Mouse (Mus musculus) midbrain, embryonic 15.5 days (tissue): Measurements from ENCODE around the gene Cd9. TPM values are rescaled to one million over a fixed set of nuclear protein-coding genes. Genes with fewer than 3 reads are reported as not detected.
A peak's percentile ranks its signal among the peaks of the same experiment; 100 is the strongest.

Source experiments
- ATAC-seq: fragments of 200-750 bp; cut with Nextera tagmentation; replicated peaks from 2 replicates; pipeline ENCODE4 v1.8.0; 2017; ENCODE audit warnings: moderate TSS enrichment
- H3K27ac ChIP-seq: fragments of 300-500 bp; sonication (generic); 2 replicates; pipeline ENCODE4 v1.5.1; 2015; ENCODE audit warnings: mild to moderate bottlenecking, inconsistent platforms
- H3K27me3 ChIP-seq: fragments of 300-500 bp; sonication (generic); replicated peaks from 2 replicates; pipeline ENCODE4 v1.6.1; 2015; ENCODE audit warnings: inconsistent platforms
- H3K36me3 ChIP-seq: fragments of 300-500 bp; sonication (generic); replicated peaks from 2 replicates; pipeline ENCODE4 v1.6.1; 2015; ENCODE audit warnings: inconsistent platforms
- H3K4me1 ChIP-seq: fragments of 300-500 bp; sonication (generic); 2 replicates; pipeline ENCODE4 v1.6.1; 2015; ENCODE audit warnings: inconsistent platforms
- H3K4me2 ChIP-seq: fragments of 300-500 bp; sonication (generic); 2 replicates; pipeline ENCODE4 v1.6.1; 2015; ENCODE audit warnings: inconsistent platforms, mild to moderate bottlenecking, moderate library complexity
- H3K4me3 ChIP-seq: fragments of 300-500 bp; sonication (generic); 2 replicates; pipeline ENCODE4 v1.5.1; 2015; ENCODE audit warnings: mild to moderate bottlenecking, inconsistent platforms
- H3K9ac ChIP-seq: fragments of 300-500 bp; sonication (generic); 2 replicates; pipeline ENCODE4 v1.6.1; 2015; ENCODE audit warnings: mild to moderate bottlenecking, inconsistent platforms
- H3K9me3 ChIP-seq: fragments of 300-500 bp; sonication (generic); 2 replicates; pipeline ENCODE4 v1.6.1; 2016; ENCODE audit warnings: inconsistent platforms
- WGBS: fragments of 180-500 bp; shearing (Covaris S2); methylation state at CpG from one replicate; pipeline ENCODE4 v1.1.7; 2015; ENCODE audit warnings: mixed read lengths; 5-methylcytosine and 5-hydroxymethylcytosine counted together
- polyA plus RNA-seq: library from polyadenylated mRNA; unstranded; fragments of >200 nt; fragmentation: Nextera tagmentation; extraction: Ambion mirVana; gene quantifications from 2 replicates; pipeline ENCODE4 v1.2.1, GENCODE M21; 2015

Gene Cd9
- polyA plus RNA-seq, 1 experiment from 2014 or later: 58.9 TPM

DNA sequence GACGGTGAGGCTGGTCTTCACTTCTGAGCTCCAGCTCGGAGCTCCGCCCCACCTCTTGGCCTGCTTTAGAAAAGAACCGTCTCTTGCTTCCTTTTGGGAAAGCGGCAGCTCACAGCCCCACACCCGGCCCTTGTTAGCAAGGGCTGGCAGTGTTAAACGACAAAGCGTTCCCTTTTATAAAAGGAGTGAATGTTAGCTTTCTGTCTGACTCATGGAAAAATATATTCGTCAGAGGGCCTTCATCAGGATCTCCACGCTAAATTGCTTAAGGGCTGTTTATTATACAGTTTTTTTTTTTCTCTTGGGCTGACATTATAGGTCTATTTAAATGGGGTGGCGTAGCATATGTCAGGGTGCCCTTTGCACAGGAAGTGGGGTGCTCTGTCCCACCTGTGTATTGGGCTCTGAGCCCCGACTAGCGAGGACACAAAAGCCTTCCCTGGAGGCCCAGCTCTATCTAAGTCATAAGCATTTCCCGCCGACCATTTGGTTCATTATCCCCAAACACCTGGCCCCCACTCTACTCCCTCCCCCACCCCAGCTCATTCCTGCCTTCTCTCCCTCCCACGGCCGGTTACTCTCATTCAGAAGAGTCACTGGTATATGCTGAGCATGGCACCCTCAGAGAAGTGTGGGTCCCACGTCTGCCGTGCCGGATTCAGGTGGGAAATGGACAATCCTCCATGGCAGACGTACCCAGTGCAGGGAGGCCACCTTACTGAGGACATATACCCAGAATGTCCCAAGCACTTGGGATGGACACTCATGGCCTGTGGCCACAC lies 26.2 kb downstream of the Cd9 start:
- Histone ChIP-seq H3K4me1 (peaks cover 14% of the 10 kb centered on the region), H3K36me3 (no peaks in the 10 kb centered on the region), H3K27me3 (no peaks in the 10 kb centered on the region), H3K4me3 (no peak overlapping the region), H3K9me3 (no peaks in the 10 kb centered on the region), H3K4me2 (no peak overlapping the region), H3K27ac (no peak overlapping the region), H3K9ac (no peak overlapping the region)
- WGBS: 58% methylated on average over 21 of the region's 21 CpGs
- no peak for ATAC-seq

DNA sequence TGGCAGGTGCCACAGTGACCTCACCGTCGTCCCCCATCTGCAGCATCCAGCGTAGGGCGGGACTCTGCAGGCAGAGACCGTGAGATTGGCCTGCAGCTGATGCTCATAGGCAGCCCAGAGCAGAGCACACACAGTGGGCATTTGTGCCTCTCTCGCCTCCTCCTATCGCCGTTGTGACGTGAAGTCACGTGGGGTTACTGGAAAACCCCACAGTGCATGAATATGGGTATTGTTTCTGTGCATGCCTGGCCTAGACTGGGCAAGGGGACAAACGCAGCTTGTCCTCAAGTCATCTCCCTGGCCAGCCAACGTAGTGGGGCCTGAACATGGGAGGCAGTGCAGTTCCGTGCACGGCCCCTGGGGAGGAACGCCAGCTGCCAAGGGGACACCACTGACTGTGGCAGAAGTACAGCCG lies 27.3 kb downstream of the Cd9 start:
- 63% methylated on average over 16 of the region's 16 CpGs for WGBS
- ATAC-seq: peak; percentile 82

DNA sequence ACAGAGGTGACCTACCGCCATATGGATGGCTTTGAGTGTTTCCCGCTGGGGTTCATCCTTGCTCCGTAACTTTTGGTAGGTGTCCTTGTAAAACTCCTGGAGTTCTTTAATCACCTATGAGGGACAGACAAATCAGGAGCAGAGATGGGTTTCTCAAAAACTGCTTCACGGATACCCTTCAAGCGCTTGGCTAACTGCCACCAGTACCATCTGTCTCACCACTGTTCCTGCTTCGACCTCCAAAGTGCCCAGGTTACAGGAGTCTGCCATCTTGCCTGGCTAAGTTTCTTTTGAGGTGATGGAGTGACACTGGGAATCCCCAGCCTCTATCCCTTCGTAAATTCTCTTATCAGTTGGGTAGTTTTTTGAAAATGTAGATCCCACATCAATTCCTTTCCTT lies 32.3 kb downstream of the Cd9 start:
- WGBS: 91% methylated on average over 7 of the region's 7 CpGs
- Histone ChIP-seq H3K27me3 (no peaks in the 10 kb centered on the region), H3K4me3 (no peak overlapping the region), H3K9me3 (no peaks in the 10 kb centered on the region), H3K4me2 (no peak overlapping the region), H3K4me1 (peaks cover 3% of the 10 kb centered on the region; the same call in 1 of the 2 replicates), H3K9ac (no peak overlapping the region), H3K36me3 (no peaks in the 10 kb centered on the region), H3K27ac (no peak overlapping the region)
- ATAC-seq: no peak

More for the DNA sequence above, 27.3 kb downstream of the Cd9 start:
- Histone ChIP-seq H3K9me3 (no peaks in the 10 kb centered on the region), H3K4me3 (no peak overlapping the region), H3K27me3 (no peaks in the 10 kb centered on the region), H3K27ac (no peak overlapping the region), H3K9ac (no peak overlapping the region), H3K4me1 (peaks cover 14% of the 10 kb centered on the region), H3K36me3 (no peaks in the 10 kb centered on the region), H3K4me2 (no peak overlapping the region)

DNA sequence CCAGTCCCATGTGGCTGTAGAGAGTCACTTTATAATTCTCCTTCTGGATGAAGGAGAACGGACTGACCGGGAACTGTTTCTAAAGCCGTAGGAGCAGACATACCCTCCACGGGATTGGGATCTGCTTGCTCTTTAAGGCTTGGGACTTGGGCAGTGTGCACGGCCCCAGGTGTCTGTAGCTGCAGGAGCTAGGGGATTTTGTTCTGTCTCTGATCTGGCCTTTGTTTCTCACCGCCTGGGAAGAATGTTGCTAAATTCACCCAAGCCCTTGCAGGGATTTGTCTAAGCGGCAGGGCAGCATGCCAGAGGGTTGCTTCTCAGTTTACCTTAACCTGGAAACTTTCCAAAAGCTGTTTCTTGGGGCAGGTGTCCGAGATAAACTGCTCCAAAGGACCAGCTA lies 32.8 kb downstream of the Cd9 start:
- Histone ChIP-seq H3K36me3 (no peaks in the 10 kb centered on the region), H3K27ac (no peak overlapping the region), H3K4me3 (no peak overlapping the region), H3K9me3 (no peaks in the 10 kb centered on the region), H3K27me3 (no peaks in the 10 kb centered on the region), H3K9ac (no peak overlapping the region), H3K4me1 (no peaks in the 10 kb centered on the region), H3K4me2 (no peak overlapping the region)
- WGBS: 56% methylated on average over 8 of the region's 8 CpGs
- no peak for ATAC-seq

DNA sequence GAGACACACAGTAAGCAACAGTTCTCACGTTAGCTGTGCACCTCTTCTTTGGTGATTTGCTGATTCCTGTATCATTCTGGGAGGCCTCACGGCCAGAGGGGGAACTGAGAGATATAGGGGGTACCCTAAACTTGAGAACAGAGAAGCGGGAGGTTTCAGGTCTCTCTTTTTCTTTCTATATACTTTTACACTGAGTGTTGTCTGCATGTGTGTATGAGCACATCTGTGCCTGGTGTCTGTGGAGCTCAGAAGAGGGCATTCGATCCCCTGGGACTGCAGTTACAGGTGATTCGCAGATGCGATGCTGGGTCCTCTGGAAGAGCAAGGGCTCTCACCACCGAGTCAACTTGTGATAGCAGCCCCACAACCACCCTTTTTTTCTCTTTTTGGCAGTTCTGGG lies 33.3 kb downstream of the Cd9 start:
- H3K4me3 ChIP-seq: no peak overlapping the region
- H3K9me3 ChIP-seq: no peaks in the 10 kb centered on the region
- no peak for ATAC-seq
- H3K4me2 ChIP-seq: no peak overlapping the region
- no peak overlapping the region for H3K9ac ChIP-seq
- H3K27ac ChIP-seq: no peak overlapping the region
- no peaks in the 10 kb centered on the region for H3K4me1 ChIP-seq
- no peaks in the 10 kb centered on the region for H3K36me3 ChIP-seq
- H3K27me3 ChIP-seq: no peaks in the 10 kb centered on the region
- 90% methylated on average over 7 of the region's 7 CpGs for WGBS

DNA sequence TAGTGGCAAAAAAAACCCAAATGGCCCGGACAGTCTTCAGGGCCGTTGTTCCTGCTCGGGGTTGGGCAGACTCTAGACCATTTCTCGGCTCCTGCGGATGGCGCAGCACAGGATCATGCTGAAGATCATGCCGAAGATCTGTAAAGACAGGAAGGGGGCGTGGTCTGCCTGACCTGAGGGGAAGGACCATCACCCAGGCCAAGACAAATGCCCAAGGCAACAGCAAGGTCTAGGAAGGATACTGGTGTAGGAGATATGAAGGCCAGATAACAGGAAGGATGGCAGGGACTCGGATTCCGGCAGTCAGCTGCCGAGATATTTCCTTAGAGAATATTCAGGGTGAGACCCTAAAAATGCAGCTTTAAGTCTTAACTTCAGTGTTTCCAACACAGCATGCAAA lies 34.0 kb downstream of the Cd9 start:
- H3K9ac ChIP-seq: no peak overlapping the region
- no peak overlapping the region for H3K4me3 ChIP-seq
- no peak for ATAC-seq
- no peaks in the 10 kb centered on the region for H3K36me3 ChIP-seq
- WGBS: 90% methylated on average over 11 of the region's 11 CpGs
- H3K27me3 ChIP-seq: no peaks in the 10 kb centered on the region
- H3K27ac ChIP-seq: no peak overlapping the region
- H3K4me2 ChIP-seq: no peak overlapping the region
- H3K4me1 ChIP-seq: 0 out of 2 replicates have a peak, but pooled peaks cover 2% of the 10 kb centered on the region
- no peaks in the 10 kb centered on the region for H3K9me3 ChIP-seq

DNA sequence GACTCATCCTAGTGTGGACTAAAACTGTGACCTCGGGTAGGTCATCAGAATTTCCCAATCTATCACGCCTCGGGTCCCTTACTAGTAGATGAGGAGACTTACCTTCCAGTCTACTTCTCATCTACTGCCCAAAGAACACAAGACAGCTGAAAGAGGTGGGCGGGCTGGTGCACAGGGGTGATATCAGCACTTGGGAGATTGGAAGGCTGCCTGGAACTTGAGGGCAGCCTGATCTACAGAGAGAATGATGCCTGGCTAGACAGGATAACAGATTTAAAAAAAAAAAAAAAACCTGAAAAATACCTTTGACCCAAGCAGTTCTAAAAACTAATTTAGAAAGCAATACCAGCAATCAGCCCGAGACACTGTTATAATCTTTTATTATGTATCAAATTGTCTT lies 34.7 kb downstream of the Cd9 start:
- WGBS: 92% methylated on average over 5 of the region's 5 CpGs
- H3K27me3 ChIP-seq: no peaks in the 10 kb centered on the region
- no peak for ATAC-seq

DNA sequence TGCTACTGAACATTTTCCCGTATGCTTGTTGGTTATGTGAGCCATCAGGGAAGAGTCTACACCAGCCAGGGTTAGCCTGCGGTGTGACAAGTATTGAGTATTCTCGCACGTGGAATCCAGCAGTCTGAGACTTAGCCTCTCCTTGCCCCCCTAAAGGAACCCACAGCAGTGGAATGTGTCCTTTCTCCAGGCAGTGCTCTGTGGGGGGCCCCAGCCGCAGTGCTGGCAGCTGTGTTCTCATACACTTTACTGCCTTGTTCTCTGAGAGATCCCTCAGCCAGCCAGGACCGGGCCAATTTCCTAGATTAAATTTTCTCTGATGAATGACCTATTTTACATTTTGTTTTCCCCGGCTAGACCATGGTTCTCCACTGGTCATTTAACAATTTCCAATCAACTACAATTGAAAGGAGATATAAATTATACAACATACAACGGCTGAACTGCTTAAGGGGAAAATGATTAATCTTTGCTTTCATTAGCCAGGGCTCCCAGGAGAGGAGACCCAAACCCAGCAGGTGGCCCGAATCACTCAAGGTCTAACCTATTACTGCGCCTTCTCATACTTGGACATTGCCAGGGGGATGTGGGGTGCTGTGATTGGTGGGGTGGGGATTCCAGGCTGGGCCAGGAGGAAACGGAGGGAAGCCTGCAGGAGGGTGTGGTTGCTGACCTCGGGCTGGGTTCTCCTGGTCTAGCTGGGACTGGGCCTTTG lies 38.6 kb downstream of the Cd9 start:
- no peaks in the 10 kb centered on the region for H3K36me3 ChIP-seq
- no peak overlapping the region for H3K27ac ChIP-seq
- H3K9ac ChIP-seq: no peak overlapping the region
- H3K27me3 ChIP-seq: no peaks in the 10 kb centered on the region
- H3K4me2 ChIP-seq: no peak overlapping the region
- no peaks in the 10 kb centered on the region for H3K9me3 ChIP-seq
- no peak for ATAC-seq
- H3K4me3 ChIP-seq: no peak overlapping the region
- WGBS: 46% methylated on average over 12 of the region's 12 CpGs
- 0 out of 2 replicates have a peak, but pooled peaks cover 2% of the 10 kb centered on the region for H3K4me1 ChIP-seq

More for the DNA sequence above, 34.7 kb downstream of the Cd9 start:
- Histone ChIP-seq H3K4me1 (0 out of 2 replicates have a peak, but pooled peaks cover 2% of the 10 kb centered on the region), H3K4me2 (no peak overlapping the region), H3K27ac (no peak overlapping the region), H3K36me3 (no peaks in the 10 kb centered on the region), H3K9me3 (no peaks in the 10 kb centered on the region), H3K4me3 (no peak overlapping the region), H3K9ac (no peak overlapping the region)

DNA sequence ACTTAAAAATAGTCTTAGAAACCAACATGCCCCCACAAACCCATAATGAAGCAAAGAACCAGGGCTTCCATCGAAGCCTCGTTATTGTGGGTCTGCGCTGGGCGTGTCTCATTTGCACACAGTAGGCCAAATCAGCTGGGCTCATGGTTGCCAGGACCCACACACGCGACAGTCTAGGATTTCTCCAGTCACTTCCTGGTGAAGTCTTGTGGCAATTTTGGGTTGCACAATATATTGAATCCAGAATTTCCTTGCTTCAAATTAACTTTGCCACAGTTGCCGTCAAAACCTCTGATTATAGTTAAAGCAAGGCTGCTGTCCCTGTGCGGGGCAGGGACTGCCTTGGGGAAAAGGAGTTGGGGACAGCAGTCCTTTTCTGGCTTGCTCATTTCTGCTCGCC lies 39.9 kb downstream of the Cd9 start:
- no peak overlapping the region for H3K9ac ChIP-seq
- no peak overlapping the region for H3K27ac ChIP-seq
- 82% methylated on average over 9 of the region's 9 CpGs for WGBS
- H3K36me3 ChIP-seq: no peaks in the 10 kb centered on the region
- ATAC-seq: no peak
- no peak overlapping the region for H3K4me2 ChIP-seq
- H3K27me3 ChIP-seq: no peaks in the 10 kb centered on the region
- H3K4me3 ChIP-seq: no peak overlapping the region
- 0 out of 2 replicates have a peak, but pooled peaks cover 2% of the 10 kb centered on the region for H3K4me1 ChIP-seq
- no peaks in the 10 kb centered on the region for H3K9me3 ChIP-seq

DNA sequence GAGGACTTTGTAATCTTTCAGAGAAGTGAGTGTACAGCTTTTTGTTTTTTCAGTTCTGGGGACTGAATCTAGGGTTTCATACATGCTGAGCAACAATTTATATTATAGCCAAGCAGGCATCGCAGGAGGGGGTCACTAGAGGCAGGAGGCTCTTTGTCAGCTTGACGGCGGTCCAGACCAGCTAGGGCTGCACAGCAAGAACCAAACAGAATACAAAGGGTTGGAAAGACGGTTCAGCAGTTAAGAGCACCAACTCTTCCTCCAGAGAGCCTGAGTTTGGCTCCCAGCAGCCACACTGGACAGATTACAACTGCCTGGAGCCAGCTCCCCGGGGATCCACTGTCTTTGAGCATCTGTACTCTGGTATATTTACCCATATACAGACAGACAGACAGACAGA lies 40.3 kb downstream of the Cd9 start:
- Histone ChIP-seq H3K27me3 (no peaks in the 10 kb centered on the region), H3K9me3 (no peaks in the 10 kb centered on the region), H3K4me1 (0 out of 2 replicates have a peak, but pooled peaks cover 2% of the 10 kb centered on the region), H3K4me2 (no peak overlapping the region), H3K9ac (no peak overlapping the region), H3K4me3 (no peak overlapping the region), H3K36me3 (no peaks in the 10 kb centered on the region), H3K27ac (no peak overlapping the region)
- ATAC-seq: no peak
- 36% methylated on average over 5 of the region's 5 CpGs for WGBS

DNA sequence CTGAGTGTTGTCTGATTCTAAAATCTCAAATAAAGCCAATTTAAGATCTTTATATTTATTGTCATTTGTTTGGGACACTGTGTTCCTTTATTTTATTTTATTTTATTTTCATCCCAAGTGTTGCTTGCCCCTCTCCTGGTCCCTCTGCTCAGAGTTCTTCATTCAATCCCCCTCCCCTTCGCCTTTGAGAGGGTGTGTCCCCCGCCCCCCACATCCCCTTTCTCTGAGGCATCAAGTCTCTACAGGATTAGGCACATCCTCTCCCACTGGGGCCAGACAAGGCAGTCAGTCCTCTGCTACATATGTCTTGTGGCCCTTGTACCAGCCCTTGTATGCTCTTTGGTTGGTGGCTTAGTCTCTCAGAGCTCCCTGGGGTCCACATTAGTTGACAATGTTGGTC lies 46.9 kb downstream of the Cd9 start:
- Histone ChIP-seq H3K4me1 (no peaks in the 10 kb centered on the region), H3K36me3 (no peaks in the 10 kb centered on the region), H3K27ac (no peak overlapping the region), H3K27me3 (no peaks in the 10 kb centered on the region), H3K9ac (no peak overlapping the region), H3K9me3 (no peaks in the 10 kb centered on the region), H3K4me2 (no peak overlapping the region), H3K4me3 (no peak overlapping the region)
- 22% methylated on average over 2 of the region's 2 CpGs for WGBS
- no peak for ATAC-seq

DNA sequence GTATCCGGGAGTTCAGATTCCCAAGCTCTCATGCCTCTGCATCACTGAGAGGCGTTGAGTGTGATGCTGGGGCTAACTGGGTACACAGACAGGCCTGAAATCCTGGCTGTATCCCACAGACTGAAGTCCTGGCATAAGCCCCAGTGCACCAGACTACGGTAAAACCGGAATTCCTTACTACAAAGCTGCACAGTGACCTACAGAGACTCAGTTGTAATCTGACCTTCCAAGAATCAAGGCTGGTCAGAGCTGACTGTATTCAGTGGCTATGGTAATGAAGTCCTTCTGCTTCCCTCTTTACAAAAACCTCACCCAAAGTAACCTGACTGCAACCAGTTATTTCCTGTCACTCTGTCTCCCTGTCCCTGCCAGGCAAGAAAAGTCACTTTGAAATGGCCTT lies 47.4 kb downstream of the Cd9 start:
- H3K9ac ChIP-seq: no peak overlapping the region
- no peak for ATAC-seq
- no peaks in the 10 kb centered on the region for H3K9me3 ChIP-seq
- WGBS: 43% methylated on average over 4 of the region's 4 CpGs
- no peaks in the 10 kb centered on the region for H3K36me3 ChIP-seq
- H3K27me3 ChIP-seq: no peaks in the 10 kb centered on the region
- no peak overlapping the region for H3K4me2 ChIP-seq
- no peaks in the 10 kb centered on the region for H3K4me1 ChIP-seq
- H3K4me3 ChIP-seq: no peak overlapping the region
- no peak overlapping the region for H3K27ac ChIP-seq

DNA sequence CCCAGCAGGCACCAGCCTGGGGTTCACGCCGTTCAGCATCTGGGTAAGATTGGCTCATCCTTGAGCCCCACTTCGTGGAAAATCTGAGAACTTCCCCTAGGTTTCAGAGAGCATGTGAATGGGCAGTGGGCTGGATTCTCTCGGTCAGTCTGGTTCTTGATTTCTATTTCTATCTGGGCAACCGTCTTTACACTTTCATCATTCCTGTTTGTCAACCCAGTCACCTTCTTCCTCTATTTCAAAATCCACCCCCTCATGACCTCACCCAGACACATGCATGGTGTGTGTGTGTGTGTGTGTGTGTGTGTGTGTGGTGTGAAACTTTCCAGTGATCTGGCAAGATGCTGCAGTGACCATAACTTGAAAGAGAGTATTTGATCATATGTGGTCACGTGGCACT lies 49.2 kb downstream of the Cd9 start:
- Histone ChIP-seq H3K27me3 (no peaks in the 10 kb centered on the region), H3K36me3 (no peaks in the 10 kb centered on the region), H3K4me2 (no peak overlapping the region), H3K27ac (no peak overlapping the region), H3K9me3 (no peaks in the 10 kb centered on the region), H3K4me1 (no peaks in the 10 kb centered on the region), H3K4me3 (no peak overlapping the region), H3K9ac (no peak overlapping the region)
- no peak for ATAC-seq
- WGBS: 82% methylated on average over 6 of the region's 6 CpGs
